Mouse (Mus musculus) intestine, embryonic 14.5 days (tissue): ENCODE data around the gene Cobll1. TPM values are rescaled to one million over a fixed set of nuclear protein-coding genes. Genes with fewer than 3 reads are reported as not detected.

Experiments
- ATAC-seq: fragments of 200-750 bp; cut with Nextera tagmentation; replicated peaks from 2 replicates; pipeline ENCODE4 v1.8.0; 2017; ENCODE audit warnings: low read depth, moderate number of reproducible peaks, moderate TSS enrichment, moderate library complexity; ENCODE audit not compliant: low FRiP score, low TSS enrichment
- DNase-seq: peaks from one replicate; pipeline ENCODE4 v3.0.0-alpha.2; 2018; ENCODE audit warnings: low spot score
- H3K27ac ChIP-seq: fragments of 300-500 bp; sonication (generic); 2 replicates; pipeline ENCODE4 v1.5.1; 2014; ENCODE audit warnings: low read depth, mild to moderate bottlenecking, control low read depth
- H3K27me3 ChIP-seq: fragments of 300-500 bp; sonication (generic); replicated peaks from 2 replicates; pipeline ENCODE4 v1.6.1; 2014; ENCODE audit warnings: low read length, control low read depth; ENCODE audit not compliant: control insufficient read depth, insufficient read depth
- H3K36me3 ChIP-seq: fragments of 300-500 bp; sonication (generic); 2 replicates; pipeline ENCODE4 v1.6.1; 2014; ENCODE audit warnings: low read length, control low read depth; ENCODE audit not compliant: control insufficient read depth, insufficient read depth
- H3K4me1 ChIP-seq: fragments of 300-500 bp; sonication (generic); replicated peaks from 2 replicates; pipeline ENCODE4 v1.6.1; 2014; ENCODE audit warnings: low read length, control low read depth, mixed read lengths; ENCODE audit not compliant: control insufficient read depth, insufficient read depth
- H3K4me2 ChIP-seq: fragments of 300-500 bp; sonication (generic); 2 replicates; pipeline ENCODE4 v1.6.1; 2014; ENCODE audit warnings: low read length
- H3K4me3 ChIP-seq: fragments of 300-500 bp; sonication (generic); 2 replicates; pipeline ENCODE4 v1.5.1; 2014; ENCODE audit warnings: low read depth, low read length, control low read depth, mixed read lengths
- H3K9ac ChIP-seq: fragments of 300-500 bp; sonication (generic); 2 replicates; pipeline ENCODE4 v1.6.1; 2014; ENCODE audit warnings: mild to moderate bottlenecking, low read length
- H3K9me3 ChIP-seq: fragments of 300-500 bp; sonication (generic); 2 replicates; pipeline ENCODE4 v1.6.1; 2016; ENCODE audit warnings: low read length, control low read depth; ENCODE audit not compliant: control insufficient read depth
- WGBS: fragments of 180-500 bp; shearing (Covaris S2); extraction: QIAGEN DNeasy Blood & Tissue Kit; methylation state at CpG from one replicate; pipeline ENCODE4 v1.1.7; 2014; 5-methylcytosine and 5-hydroxymethylcytosine counted together
- polyA plus RNA-seq: library from polyadenylated mRNA; unstranded; fragments of >200 nt; fragmentation: Nextera tagmentation; extraction: Ambion mirVana; gene quantifications from 2 replicates; pipeline ENCODE4 v1.2.1, GENCODE M21; 2014

The Cobll1 gene
- polyA plus RNA-seq, 1 experiment from 2014 or later = 19.9 TPM

GRCm38 (mm10) chr2:65145421-65146117 is 93.6 kb downstream of the Cobll1 start:
- Histone ChIP-seq H3K4me1 (peaks cover 5% of the 10 kb centered on the region; the same call in 1 of the 2 replicates), H3K9ac (no peak overlapping the region), H3K4me3 (no peak overlapping the region), H3K9me3 (no peaks in the 10 kb centered on the region), H3K36me3 (peaks cover 14% of the 10 kb centered on the region; the same call in 1 of the 2 replicates), H3K4me2 (no peak overlapping the region), H3K27ac (no peak overlapping the region), H3K27me3 (no peaks in the 10 kb centered on the region)
- DNase-seq = no peak
- WGBS = 53% methylated on average over 6 of the region's 6 CpGs
- ATAC-seq = peak; percentile 81

GRCm38 (mm10) chr2:65141093-65141661 is 98.0 kb downstream of the Cobll1 start:
- H3K4me2 ChIP-seq = no peak overlapping the region
- H3K27me3 ChIP-seq = no peaks in the 10 kb centered on the region
- H3K27ac ChIP-seq = no peak overlapping the region
- peaks cover 16% of the 10 kb centered on the region for H3K4me1 ChIP-seq
- no peak overlapping the region for H3K9ac ChIP-seq
- H3K4me3 ChIP-seq = no peak overlapping the region
- ATAC-seq (no peak), DNase-seq (no peak)
- 60% methylated on average over 4 of the region's 4 CpGs for WGBS
- H3K36me3 ChIP-seq = no peaks in the 10 kb centered on the region
- H3K9me3 ChIP-seq = no peaks in the 10 kb centered on the region

GRCm38 (mm10) chr2:65140330-65140922 is 98.8 kb downstream of the Cobll1 start:
- H3K4me1 ChIP-seq = peaks cover 16% of the 10 kb centered on the region
- no peak for DNase-seq
- 67% methylated on average over 6 of the region's 6 CpGs for WGBS

GRCm38 (mm10) chr2:65139606-65140329 is 99.4 kb downstream of the Cobll1 start:
- Histone ChIP-seq H3K27me3 (no peaks in the 10 kb centered on the region), H3K4me1 (peaks cover 16% of the 10 kb centered on the region), H3K4me3 (no peak overlapping the region), H3K9me3 (no peaks in the 10 kb centered on the region), H3K9ac (no peak overlapping the region), H3K27ac (no peak overlapping the region), H3K36me3 (no peaks in the 10 kb centered on the region), H3K4me2 (no peak overlapping the region)
- DNase-seq (no peak), ATAC-seq (no peak)
- WGBS = 54% methylated on average over 4 of the region's 4 CpGs

More at GRCm38 (mm10) chr2:65140330-65140922, 98.8 kb downstream of the Cobll1 start:
- ATAC-seq = no peak
- H3K4me3 ChIP-seq = no peak overlapping the region
- H3K27me3 ChIP-seq = no peaks in the 10 kb centered on the region
- no peak overlapping the region for H3K4me2 ChIP-seq
- no peak overlapping the region for H3K27ac ChIP-seq
- H3K9ac ChIP-seq = no peak overlapping the region
- H3K36me3 ChIP-seq = no peaks in the 10 kb centered on the region
- H3K9me3 ChIP-seq = no peaks in the 10 kb centered on the region

- Histone ChIP-seq H3K4me3 (no peak overlapping the region), H3K4me1 (peaks cover 16% of the 10 kb centered on the region), H3K27me3 (no peaks in the 10 kb centered on the region), H3K36me3 (no peaks in the 10 kb centered on the region), H3K4me2 (no peak overlapping the region), H3K27ac (no peak overlapping the region), H3K9me3 (no peaks in the 10 kb centered on the region), H3K9ac (no peak overlapping the region)
- no peak for DNase-seq
- ATAC-seq = no peak
- WGBS = 66% methylated on average over 5 of the region's 5 CpGs
These were observed 100.2 kb downstream of the Cobll1 start for GRCm38 (mm10) chr2:65138992-65139391.

GRCm38 (mm10) chr2:65126141-65126783 is 112.9 kb downstream of the Cobll1 start:
- 69% methylated on average over 12 of the region's 12 CpGs for WGBS

GRCm38 (mm10) chr2:65123702-65124101 is 115.5 kb downstream of the Cobll1 start:
- ATAC-seq (no peak), DNase-seq (no peak)
- Histone ChIP-seq H3K4me3 (no peak overlapping the region), H3K4me2 (no peak overlapping the region), H3K9ac (no peak overlapping the region), H3K27ac (no peak overlapping the region), H3K27me3 (no peaks in the 10 kb centered on the region), H3K9me3 (no peaks in the 10 kb centered on the region), H3K4me1 (no peaks in the 10 kb centered on the region; the same call in 1 of the 2 replicates), H3K36me3 (peaks cover 7% of the 10 kb centered on the region; the same call in 1 of the 2 replicates)
- WGBS = 88% methylated on average over 3 of the region's 3 CpGs

More at GRCm38 (mm10) chr2:65126141-65126783, 112.9 kb downstream of the Cobll1 start:
- DNase-seq = no peak
- H3K36me3 ChIP-seq = peaks cover 7% of the 10 kb centered on the region; the same call in 1 of the 2 replicates
- ATAC-seq = no peak
- no peaks in the 10 kb centered on the region for H3K9me3 ChIP-seq
- H3K4me1 ChIP-seq = no peaks in the 10 kb centered on the region; the same call in 1 of the 2 replicates
- H3K4me2 ChIP-seq = no peak overlapping the region
- H3K4me3 ChIP-seq = no peak overlapping the region
- no peaks in the 10 kb centered on the region for H3K27me3 ChIP-seq
- H3K9ac ChIP-seq = no peak overlapping the region
- H3K27ac ChIP-seq = no peak overlapping the region

- H3K9me3 ChIP-seq = no peaks in the 10 kb centered on the region
- ATAC-seq (no peak), DNase-seq (no peak)
- 5% methylated on average over 1 of the region's 1 CpGs for WGBS
- no peaks in the 10 kb centered on the region; the same call in 1 of the 2 replicates for H3K4me1 ChIP-seq
- no peak overlapping the region for H3K4me3 ChIP-seq
- H3K27ac ChIP-seq = no peak overlapping the region
- no peak overlapping the region for H3K9ac ChIP-seq
- H3K27me3 ChIP-seq = no peaks in the 10 kb centered on the region
- H3K36me3 ChIP-seq = peaks cover 7% of the 10 kb centered on the region; the same call in 1 of the 2 replicates
- no peak overlapping the region for H3K4me2 ChIP-seq
These were observed 117.8 kb downstream of the Cobll1 start for GRCm38 (mm10) chr2:65121435-65121834.
